Mouse (Mus musculus): ENCODE results near the gene Ambp.

Gene Ambp

DNA sequence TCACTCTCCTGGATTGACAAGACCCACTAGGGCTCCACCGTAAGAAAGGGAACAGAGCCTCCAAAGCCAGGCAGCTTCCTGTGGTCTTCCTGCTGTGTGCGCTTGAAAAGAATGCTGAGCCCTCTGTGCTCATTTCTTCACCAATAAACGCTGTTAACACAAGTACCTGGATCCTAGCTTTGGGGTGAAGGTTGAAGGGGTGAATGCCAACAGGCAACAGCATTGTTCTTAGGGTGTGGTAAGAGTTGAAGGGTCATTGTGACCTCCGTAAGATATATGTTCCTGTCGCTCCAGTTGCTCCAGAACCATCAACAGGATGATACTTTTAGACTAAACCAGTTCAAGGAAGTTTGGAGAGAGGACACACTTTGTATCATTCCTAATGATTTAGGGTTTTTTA is at the start of gene Ambp:
Gene Ambp (minus strand): TSS at position 101 of the 400 bp plus-strand sequence.
- DNase-seq: no peak

DNA sequence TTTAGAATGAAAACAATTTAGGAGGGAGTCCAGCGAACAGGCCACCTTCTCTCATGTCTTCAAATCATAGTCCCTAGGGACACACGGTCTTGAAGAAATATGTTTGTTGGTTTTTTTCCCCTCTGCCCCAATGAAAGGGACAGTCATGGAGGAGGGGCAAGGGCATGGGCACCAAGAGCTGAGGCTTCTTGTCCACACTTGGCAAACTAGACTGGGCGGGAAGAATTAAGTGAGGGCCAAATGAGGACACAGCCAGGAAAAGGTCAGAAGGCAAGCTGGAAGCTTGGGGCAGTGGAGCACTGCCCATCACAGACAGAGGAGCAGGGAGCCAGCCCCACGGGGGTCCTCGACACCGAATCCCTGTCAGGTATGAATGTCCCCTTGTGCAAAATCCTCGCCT is 49.3 kb upstream of the Ambp start:
- DNase-seq: no peak

DNA sequence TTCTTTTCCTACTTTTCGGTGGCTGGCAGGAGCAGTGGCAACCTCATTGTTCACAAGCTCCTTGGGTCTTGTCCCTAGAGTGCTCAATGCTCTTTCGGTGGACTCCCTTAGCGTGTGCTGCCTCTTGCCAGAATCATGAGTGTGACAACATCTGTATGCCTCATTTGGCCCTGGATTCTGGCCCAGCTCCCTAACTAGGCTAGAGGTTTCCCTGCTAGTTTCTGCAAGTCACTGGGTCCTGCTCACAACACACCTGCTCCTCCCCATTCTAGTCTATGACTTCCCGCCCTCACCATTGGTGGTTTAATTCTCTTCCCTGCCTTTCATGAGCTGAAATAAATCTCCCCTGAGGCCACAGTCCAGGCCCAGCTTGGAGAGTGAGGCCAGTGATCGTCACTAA is 44.8 kb upstream of the Ambp start:
- no peak for DNase-seq

DNA sequence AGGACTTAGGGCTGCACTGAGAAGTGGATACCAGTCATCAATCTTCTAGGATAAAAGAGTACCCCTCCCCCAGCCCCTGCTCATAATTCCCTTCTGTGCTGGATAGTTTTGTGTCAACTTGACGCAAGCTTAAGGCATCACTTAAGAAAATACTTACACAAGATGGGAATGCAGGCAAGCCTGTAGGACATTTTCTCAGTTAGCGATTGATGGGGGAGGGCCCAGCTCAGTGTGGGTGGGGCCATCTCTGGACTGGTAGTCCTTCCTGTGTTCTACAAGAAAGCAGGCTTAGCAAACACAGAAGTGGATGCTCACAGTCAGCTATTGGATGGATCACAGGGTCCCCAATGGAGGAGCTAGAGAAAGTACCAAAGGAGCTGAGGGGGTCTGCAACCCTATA is 39.8 kb upstream of the Ambp start:
- no peak for DNase-seq

DNA sequence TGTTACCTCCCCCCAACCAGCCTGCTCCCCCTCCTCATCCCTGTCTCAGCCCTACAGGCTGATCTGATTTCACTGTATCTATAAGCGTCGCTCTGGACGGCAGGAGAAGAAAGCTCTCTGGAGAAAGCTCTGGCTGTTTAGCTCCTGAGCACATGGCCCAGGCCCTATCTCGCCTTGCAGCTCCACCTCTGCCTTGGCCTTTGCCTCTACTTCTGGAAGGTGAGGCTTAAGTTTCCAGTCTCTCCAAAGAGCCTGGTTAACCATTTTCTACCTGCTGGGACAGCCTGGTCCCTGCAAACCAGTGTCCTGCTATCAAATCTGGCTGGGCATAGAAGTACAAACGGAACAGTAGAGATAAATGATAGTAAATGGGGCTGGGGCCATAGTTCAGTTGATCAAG is 37.0 kb upstream of the Ambp start:
- no peak for DNase-seq

DNA sequence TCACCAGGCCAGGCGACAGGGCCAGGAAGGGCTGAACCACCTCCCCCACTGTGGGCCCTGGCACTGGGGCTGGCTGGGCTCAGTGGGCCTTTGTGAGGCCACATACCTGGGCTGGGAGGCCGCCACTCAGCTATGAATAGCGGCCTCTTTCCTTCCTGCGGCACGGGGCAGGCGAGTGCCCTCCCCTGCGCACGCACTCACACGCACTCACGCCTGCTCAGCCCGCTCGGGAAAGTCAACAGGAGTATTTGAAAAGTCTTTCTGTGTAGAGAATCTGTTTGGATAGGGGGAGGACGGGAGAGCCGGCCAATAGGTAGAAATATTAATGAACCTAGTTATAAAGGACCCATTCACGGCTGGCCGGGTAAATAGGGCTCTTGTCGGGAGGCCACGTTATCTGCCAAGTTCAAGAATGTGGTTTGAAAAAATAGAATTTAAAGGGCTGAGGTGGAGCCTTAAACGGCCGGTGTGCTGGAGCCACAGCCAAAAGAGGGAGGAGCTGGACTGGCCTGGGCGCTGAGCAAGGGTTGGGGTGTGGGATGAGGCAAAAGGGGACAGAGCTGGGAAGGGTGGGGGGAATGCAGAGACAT is 31.8 kb upstream of the Ambp start:
- DNase-seq: peak in 1 of 2 experiments; percentile 52

DNA sequence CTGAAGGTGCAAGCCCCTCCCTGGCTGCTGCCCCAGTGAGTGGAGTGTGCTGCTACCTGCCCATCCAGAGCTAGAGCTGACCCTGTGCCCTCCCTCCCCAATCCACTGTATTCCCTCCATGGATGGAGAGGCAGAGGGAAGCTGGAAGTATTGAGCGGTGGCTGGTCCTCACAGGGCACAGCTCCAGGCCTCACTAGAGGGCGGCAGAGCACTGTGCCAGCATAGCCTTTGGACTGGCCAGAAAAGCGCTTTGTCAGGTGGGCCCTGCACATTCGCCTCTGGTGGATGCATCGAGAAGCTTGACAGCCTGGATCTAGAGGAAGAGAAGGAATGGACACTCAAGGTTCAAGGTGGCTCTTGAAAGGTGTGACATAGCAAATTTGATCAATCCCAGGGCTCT is 27.0 kb upstream of the Ambp start:
- DNase-seq: peak; percentile 85 to 88

DNA sequence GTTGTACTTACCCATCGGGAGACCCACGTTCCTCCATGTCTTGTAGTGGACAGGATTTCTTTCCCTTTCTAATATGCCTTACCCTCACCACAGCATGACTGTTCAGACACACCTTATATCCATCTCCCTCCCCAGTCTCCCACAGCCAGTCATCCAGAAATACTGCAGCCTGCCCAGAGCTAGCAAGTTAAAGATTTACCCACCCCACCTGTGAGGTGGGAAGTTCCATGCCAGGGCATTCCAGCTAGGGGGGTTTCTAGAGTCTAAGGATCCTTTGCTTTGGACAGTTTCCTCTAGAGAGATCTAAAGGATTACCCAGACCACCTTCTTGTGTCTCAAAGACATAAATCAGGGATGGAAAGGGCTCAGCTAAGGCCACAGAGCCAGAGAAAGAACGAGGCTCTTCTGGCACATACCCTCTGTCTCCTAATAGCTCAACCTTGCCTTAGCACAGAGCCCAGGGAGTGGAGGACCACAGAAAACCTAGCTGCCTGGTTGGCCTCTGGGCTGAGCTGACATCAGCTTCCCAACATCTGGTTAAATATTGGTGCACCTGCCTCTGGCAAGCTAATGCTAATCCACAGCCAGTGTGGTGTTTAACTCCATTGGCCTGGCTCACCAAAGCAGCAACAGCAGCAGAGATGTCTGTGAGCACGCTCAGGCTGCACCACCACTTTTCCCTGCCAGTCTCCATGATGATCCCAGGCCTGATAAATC is 17.5 kb upstream of the Ambp start, which contains the start of gene Kif12:
Gene Kif12 (minus strand): TSS at position 163 of the 717 bp plus-strand sequence.
- DNase-seq: peak; percentile 62 to 79

DNA sequence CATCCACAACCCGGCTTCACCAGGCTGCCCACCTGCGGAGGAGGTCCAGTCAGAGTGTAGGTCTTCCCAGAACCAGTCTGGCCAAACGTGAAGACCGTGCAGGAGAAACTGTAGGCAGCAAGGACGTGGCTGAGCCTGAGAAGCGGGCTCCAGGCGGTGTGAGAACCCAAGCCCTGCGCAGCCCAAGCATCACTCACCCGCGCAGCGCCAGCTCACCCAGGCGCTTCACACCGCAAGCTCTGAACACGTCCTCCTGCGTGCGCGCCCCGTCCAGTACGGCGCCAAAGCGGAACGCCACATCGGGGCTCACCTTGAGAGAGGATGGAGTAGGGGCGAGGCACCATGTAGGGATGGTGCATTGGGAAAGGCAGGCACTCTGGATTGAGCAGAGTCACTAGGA is 16.5 kb upstream of the Ambp start:
- peak; percentile 31 to 59 for DNase-seq

DNA sequence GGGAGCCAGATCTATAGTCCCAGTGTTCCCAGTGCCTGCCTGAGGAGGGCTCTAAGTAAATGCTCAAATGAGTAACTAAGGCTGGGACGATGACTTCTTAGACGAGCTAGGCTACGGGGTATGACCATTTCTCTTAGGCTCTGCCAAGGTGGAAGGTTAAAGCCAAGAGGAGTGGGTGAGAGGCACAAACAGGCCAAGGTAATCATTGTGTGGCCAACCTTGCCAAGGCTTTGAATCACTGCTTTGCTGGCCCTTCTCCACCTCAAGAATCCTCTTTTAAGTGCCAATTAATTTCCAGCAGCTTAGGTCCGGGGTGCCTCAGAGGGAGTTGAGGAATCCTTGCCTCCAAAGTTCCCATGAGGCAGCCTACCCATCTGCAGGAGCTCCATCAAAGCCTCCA is 15.5 kb upstream of the Ambp start:
- DNase-seq: peak in 1 of 2 experiments; percentile 1

DNA sequence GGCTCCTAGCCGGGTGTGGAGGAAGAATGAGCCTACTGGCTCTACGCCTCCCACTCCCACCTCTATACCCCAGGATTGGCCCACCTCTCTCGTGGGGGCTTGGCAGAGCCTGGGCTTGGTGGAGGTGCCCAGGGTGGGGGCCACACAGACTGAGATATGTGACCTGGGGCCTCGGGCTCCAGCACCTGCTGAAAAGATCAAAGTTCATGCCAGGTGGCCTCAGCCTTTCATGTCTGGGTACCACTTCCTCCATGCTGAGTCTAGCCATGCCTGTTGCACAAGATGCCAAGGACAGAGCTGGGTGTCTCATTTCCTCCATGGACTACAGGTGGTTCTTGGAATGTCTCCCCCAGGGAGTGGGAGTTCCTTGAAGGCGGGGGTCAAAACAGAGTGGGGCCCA is 11.7 kb upstream of the Ambp start:
- peak in 1 of 2 experiments; percentile 3 for DNase-seq

DNA sequence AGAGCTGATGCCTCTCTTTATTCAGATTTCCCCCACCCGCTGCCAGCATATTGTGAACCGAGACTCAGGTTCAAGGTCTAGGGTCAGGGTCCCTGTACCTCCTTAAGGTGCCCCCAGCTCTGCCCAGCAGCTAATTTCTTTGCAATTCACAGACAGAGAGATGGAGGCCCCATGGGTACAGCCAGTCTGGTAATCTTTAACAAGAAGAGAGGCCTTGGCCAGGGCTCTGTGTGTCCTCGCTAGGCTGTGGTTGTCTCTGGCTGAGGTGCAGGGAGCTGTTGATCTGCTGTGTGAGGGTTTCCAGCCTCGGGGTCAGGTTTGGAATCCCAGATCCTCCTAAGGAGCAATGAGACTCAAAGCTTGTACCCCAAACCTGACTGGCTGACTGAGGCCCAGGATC is 11.0 kb upstream of the Ambp start:
- DNase-seq: peak in 1 of 2 experiments; percentile 12

DNA sequence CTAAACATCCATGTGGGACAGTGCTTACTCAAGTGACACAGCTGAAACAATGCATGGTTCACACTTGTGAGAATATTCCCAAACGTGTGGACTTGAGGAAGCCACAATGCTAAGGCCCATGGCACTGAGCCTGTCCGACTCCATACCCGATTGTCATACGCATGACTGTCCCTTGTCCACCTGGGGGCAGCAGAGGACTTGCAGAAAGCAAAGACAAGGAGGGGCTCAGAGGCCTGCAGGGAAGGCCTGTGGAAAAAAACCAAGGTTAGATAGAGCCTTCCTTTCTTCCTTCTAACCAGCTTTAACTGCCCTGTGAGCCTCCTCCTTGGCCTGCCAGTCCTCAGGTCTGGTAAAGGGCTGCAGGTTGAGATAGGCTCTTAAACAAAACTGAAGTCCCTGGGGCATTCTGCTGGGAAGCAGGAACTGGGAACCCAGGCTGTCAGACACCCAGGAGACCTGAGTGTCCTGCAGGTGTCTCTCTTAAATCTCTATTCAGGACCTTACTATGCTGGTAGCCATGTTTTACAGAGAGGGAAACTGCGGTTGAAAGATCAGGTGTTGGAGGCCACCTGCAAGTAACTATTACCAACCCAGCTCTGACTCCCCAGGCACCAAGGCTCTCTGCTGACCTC is 4.5 kb upstream of the Ambp start:
- DNase-seq: peak; percentile 97

DNA sequence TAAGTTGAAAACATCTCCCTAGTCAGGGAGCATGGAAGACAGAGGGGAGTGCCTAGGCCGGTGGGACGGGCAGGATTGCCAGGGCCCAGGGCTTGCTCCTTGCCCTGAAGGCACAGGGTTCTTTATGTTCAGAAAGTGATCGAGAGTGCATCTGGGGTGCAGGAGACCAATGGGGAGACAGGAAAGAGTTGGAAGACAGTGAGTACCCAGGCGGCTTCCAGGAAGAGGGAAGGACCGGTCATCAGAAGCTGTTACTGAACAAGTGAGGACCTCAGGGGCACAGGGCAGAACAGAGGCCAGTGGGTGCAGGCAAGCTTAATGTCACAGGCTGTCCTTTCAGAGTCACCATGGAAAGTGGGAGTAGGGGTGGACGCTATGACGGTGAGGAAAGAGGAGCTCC is 3.6 kb upstream of the Ambp start:
- DNase-seq: peak in 1 of 2 experiments; percentile 13

DNA sequence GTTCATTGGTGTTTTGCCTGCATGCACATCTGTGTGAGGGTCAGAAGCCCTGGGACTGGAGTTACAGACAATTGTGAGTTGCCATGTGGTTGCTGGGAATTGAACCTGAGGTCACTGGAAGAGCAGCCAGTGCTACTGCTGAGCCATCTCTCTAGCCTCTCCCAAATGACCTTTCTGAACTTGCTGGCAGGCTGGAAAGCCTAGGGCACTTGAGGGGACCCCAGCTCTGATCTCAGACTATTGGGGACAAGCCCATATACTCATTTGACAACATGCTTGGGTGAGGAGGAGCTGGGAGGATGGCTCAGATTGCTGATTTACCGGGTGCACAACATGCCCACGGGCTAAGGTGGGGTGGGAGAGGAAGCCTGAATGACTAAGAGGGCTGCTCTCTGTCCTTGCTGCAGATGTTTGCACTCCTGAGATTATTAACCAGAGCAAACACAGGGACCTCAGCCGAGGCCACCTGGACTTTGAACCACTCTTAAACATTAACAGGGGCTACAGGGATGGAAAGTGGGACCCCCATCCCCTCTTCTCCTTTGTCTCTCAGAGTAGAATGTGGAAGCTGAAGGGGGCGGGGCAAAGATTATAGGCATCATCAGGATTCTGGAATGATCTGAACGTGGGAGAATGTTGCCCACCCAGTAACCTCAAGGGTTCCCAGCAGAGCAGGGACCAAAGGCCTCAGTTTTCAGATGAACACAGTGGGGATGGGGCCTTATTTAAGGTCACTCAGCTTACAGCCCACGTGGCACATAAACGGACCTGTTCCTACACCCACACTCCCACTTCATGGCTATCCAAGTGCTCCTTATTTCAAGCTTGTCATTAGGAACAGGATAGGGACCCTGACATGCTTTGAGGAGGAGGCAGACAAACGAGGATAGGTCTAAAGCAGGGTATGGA is 2.4 kb upstream of the Ambp start:
- peak; percentile 68 to 81 for DNase-seq

DNA sequence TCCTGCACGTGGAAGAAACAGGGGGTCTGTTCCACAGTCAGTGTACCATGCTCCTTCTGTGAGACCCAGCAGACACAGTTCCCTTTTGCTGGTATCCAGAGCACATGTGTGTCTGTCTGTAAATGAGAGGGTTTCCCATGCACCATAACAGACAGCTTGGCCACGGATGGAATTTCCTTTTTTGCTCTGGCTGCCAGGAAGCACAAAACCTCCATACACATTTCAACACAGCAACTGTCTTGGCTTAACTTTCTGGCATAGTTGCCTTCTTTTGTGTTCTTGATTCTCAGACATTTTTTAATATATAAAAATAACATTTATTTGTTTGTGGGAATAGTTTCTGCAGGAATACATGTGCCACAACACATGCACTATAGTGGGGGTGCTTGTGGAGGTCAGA is 997 bp upstream of the Ambp start:
- DNase-seq: peak in 1 of 2 experiments; percentile 2

DNA sequence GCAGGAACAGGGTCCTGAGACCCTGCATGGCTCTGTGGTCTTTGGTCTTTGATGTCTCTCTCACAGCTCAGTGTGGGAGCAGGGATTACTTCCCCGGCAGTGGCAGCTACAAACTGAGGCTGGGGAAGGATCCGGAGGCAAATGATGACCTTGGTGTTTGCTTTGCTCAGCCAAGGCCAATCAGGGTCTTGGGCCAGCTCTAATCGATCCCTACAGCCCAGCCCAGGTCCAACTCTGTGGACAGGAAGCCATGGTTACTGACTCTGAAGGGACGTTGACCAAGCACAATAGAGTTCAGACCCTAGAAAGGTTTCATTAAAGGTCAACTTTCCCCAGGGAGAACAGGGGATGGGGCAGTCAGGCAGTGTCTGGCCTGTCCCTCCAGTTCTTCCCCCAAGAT is 571 bp downstream of the Ambp start:
- no peak for DNase-seq

DNA sequence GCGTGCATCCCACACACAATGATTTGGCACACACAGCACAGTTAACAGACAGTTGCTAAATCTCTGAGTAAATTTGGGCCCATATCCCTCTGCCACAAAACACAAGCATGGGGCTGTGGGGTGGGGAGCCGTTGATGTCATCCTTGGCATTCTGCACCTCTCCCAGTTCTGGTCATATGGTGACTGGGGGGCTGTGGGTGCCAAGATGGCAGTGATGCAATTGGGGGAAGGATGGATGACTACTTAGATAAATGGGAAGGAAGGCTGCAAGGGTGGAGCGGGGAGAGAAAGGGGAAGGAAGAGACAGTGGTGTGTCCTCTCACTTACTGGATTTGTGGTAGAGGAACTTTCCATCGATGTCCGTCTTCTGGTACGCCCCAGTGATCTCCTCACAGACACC is 3.5 kb downstream of the Ambp start:
- DNase-seq: no peak

DNA sequence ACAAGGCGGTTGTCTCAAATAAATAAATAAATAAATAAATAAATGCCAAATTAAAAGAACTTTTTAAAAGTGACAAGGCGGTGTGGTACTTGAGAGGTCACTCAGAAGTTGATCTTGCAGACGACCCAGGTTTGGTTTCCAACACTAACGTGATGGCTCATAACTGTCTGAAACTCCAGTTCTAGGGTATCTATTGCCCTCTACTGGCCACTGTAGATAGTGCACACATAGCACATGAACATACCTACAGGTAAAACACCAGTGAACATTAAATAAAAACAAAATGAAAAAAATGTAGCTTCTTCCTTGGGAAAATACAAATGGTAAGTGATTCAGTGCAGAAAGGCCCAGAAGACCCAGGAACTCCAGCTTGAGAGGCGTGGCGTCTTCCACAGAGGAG is 7.3 kb downstream of the Ambp start:
- DNase-seq: no peak

DNA sequence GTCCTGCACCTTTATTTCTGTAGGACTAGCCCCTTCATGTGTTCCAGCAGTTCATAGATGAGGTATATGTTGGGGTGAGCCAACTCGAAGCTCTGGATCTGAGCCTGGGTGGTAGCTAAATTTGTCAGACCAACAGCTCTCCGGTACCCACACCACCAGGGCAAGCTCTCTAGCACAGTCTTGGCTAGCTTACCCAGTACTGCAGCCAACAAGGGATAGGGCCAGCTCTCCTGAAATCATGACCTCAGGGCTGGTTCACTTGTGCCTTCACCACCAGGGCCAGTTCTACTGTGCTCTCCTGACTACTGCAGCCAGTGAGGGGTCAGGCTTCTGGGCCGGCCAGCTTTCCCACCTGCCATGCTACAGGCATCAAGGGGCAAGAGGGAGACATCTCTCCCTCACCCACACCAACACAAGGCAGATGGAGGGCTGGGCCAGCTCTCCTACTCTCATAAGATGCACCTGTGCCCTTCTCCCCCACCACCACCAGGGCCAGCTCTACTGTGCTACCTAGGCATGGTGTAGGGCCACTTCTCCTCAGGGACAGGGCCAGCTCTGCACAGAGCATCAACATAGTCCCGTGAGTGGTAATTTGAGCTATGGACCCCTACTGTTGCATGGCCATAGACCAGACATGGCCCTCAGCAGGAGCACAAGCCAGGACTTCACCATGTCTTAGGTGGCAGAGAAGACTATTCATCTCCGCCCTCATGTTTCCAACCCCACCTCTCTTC is 24.5 kb downstream of the Ambp start:
- no peak for DNase-seq

DNA sequence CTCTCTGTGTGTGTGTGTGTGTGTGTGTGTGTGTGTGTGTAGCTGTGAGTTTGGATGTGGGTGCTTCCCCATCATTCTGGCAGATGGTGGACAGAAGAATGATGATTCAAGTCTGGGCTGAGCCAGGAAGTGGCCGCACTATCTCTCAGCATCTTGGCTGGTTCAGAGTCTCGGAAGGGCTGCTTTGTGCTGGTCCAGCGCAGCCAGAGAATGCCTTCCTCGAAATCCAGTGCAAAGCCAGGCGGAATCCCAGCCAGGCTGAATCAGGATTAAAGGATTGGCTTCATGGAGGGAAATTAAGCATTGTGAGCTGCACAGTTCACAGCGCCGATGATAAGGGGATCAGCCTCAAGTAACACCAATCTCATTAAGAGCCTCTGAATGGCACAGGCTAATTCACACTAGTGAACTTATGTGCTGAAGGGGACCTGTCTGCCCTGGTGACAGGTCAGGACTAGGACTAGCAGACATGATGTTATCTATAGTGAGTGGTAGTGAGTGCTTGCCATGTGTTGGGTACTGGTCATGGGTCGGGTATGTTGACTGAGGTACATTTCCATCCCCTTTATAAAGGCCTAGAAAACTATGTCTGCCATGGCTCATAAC is 29.6 kb downstream of the Ambp start:
- no peak for DNase-seq

All from kidney, postnatal 4 days (tissue).